Mouse (Mus musculus) embryonic facial prominence, embryonic 11.5 days (tissue): Measurements from ENCODE around the gene Afg1l. TPM values are rescaled to one million over a fixed set of nuclear protein-coding genes. Genes with fewer than 3 reads are reported as not detected.

Experiments
- ATAC-seq: fragments of 200-750 bp; cut with Nextera tagmentation; replicated peaks from 2 replicates; pipeline ENCODE4 v1.8.0; 2017; ENCODE audit warnings: low read depth; ENCODE audit not compliant: insufficient number of reproducible peaks, low FRiP score, low TSS enrichment
- DNase-seq: peaks from one replicate; pipeline ENCODE4 v3.0.0-alpha.2; 2015; ENCODE audit warnings: low spot score
- H3K27ac ChIP-seq: fragments of 300-500 bp; sonication (generic); replicated peaks from 2 replicates; pipeline ENCODE4 v1.5.1; 2014; ENCODE audit warnings: mild to moderate bottlenecking, low read depth, low read length, control low read depth
- H3K27me3 ChIP-seq: fragments of 300-500 bp; sonication (generic); 2 replicates; pipeline ENCODE4 v1.6.1; 2014; ENCODE audit warnings: mild to moderate bottlenecking, low read length, moderate library complexity, mixed read lengths; ENCODE audit not compliant: control insufficient read depth, insufficient read depth
- H3K36me3 ChIP-seq: fragments of 300-500 bp; sonication (generic); replicated peaks from 2 replicates; pipeline ENCODE4 v1.6.1; 2014; ENCODE audit warnings: low read depth, mild to moderate bottlenecking, low read length, moderate library complexity, mixed read lengths; ENCODE audit not compliant: control insufficient read depth, insufficient read depth
- H3K4me1 ChIP-seq: fragments of 300-500 bp; sonication (generic); 2 replicates; pipeline ENCODE4 v1.6.1; 2014; ENCODE audit warnings: low read length, mixed read lengths; ENCODE audit not compliant: control insufficient read depth, insufficient read depth
- H3K4me2 ChIP-seq: fragments of 300-500 bp; sonication (generic); 2 replicates; pipeline ENCODE4 v1.6.1; 2014; ENCODE audit warnings: low read depth, mild to moderate bottlenecking, control low read depth, low read length, moderate library complexity
- H3K4me3 ChIP-seq: fragments of 300-500 bp; sonication (generic); 2 replicates; pipeline ENCODE4 v1.5.1; 2014; ENCODE audit warnings: low read depth, low read length, control low read depth
- H3K9ac ChIP-seq: fragments of 300-500 bp; sonication (generic); replicated peaks from 2 replicates; pipeline ENCODE4 v1.6.1; 2014; ENCODE audit warnings: mild to moderate bottlenecking, control low read depth, low read length
- H3K9me3 ChIP-seq: fragments of 300-500 bp; sonication (generic); replicated peaks from 2 replicates; pipeline ENCODE4 v1.6.1; 2016; ENCODE audit warnings: mild to moderate bottlenecking, low read length, inconsistent platforms, mixed read lengths; ENCODE audit not compliant: control insufficient read depth
- whole genome bisulfite sequencing: fragments of 180-500 bp; shearing (Covaris S2); extraction: QIAGEN DNeasy Blood & Tissue Kit; methylation state at CpG from one replicate; pipeline ENCODE4 v1.1.7; 2014; 5-methylcytosine and 5-hydroxymethylcytosine counted together
- polyA plus RNA-seq: library from polyadenylated mRNA; unstranded; fragments of >200 nt; fragmentation: Nextera tagmentation; extraction: Ambion mirVana; gene quantifications from 2 replicates; pipeline ENCODE4 v1.2.1, GENCODE M21; 2014

Afg1l gene
- polyA plus RNA-seq, 1 experiment from 2014 or later, result 6.2 TPM

DNA sequence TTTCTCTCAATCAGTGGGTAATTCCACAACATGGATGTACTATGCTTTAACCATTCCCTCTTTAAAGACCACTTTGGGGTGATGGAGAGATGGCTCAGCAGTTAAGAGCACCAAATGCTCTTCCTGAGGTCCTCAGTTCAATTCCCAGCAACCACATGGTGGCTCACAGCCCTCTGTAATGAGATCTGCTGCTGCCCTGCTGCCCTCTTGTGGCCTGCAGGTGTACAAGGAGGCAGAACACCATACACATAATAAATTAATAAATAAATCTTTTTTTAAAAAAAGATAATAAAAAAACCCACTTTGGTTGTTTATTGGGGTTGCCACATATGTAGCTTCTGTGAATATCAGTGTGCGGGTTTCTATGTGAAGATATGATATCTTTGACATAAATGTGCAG lies 180.4 kb downstream of the Afg1l start:
- ATAC-seq, result no peak
- H3K27ac ChIP-seq, result no peak overlapping the region
- H3K9me3 ChIP-seq, result no peaks in the 10 kb centered on the region
- no peak overlapping the region for H3K9ac ChIP-seq
- no peak overlapping the region for H3K4me2 ChIP-seq
- DNase-seq, result no peak
- 75% methylated on average over 1 of the region's 1 CpGs for WGBS
- H3K27me3 ChIP-seq, result no peaks in the 10 kb centered on the region
- no peaks in the 10 kb centered on the region for H3K36me3 ChIP-seq
- no peak overlapping the region for H3K4me3 ChIP-seq
- no peaks in the 10 kb centered on the region for H3K4me1 ChIP-seq

DNA sequence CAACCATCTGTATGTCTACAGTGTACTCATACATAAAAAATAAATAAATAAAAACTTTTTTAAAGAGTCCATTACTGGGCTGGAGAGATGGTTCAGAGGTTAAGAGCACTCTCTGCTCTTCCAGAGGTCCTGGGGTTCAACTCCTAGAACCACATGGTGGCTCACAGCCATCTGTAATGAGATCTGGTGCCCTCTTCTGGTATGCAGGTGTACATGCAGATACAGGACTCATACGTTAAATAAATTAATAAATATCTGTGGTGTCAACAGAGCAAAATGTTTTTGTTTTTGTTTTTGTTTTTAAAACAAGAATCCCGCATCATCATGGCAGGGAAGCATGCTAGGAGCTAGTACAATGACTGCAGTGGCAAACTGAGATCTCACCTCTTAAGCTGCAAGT lies 181.3 kb downstream of the Afg1l start:
- H3K4me3 ChIP-seq, result no peak overlapping the region
- no peaks in the 10 kb centered on the region for H3K27me3 ChIP-seq
- H3K4me1 ChIP-seq, result no peaks in the 10 kb centered on the region
- H3K4me2 ChIP-seq, result no peak overlapping the region
- no peak for ATAC-seq
- H3K36me3 ChIP-seq, result no peaks in the 10 kb centered on the region
- WGBS, result 82% methylated on average over 2 of the region's 2 CpGs
- no peak overlapping the region for H3K27ac ChIP-seq
- H3K9me3 ChIP-seq, result no peaks in the 10 kb centered on the region
- H3K9ac ChIP-seq, result no peak overlapping the region
- DNase-seq, result no peak

DNA sequence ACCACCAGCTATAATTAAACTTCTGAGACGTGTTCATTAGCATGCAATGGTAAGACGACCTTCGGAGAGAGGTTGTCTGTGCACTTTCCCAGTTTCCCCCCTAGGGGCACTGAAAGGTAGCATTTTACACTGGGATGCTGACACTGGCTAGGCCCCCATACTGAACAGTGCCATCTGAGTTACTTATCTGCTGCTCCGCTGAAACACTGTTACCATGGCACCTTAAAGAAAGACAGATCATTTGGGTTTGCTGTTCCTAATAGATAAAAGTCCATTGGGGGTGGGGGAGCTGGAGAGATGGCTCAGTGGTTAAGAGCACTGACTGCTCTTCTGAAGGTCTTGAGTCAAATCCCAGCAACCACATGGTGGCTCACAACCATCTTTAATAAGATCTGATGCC lies 181.8 kb downstream of the Afg1l start:
- Histone ChIP-seq H3K36me3 (no peaks in the 10 kb centered on the region), H3K27ac (no peak overlapping the region), H3K4me2 (no peak overlapping the region), H3K27me3 (no peaks in the 10 kb centered on the region), H3K9ac (no peak overlapping the region), H3K9me3 (no peaks in the 10 kb centered on the region), H3K4me1 (no peaks in the 10 kb centered on the region), H3K4me3 (no peak overlapping the region)
- WGBS, result 44% methylated on average over 4 of the region's 4 CpGs
- no peak for ATAC-seq
- no peak for DNase-seq

DNA sequence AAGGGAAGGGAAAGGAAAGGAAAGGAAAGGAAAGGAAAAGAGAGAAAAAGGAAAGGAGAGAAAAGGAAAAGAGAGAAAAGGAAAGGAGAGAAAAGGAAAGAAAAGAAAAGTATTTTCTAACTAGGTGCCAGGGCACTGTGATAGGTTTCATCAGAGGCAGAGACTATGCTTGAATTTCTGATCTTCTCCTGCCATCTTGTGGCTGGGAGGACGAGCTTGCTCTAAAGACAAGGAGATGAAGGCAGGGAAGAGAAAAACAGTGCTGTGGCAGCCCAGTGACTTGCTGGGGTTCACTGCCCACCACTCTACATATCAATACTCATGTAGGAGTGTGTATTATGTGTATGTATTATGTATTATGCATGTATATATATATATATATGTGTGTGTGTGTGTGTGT lies 183.3 kb downstream of the Afg1l start:
- 0% methylated on average over 1 of the region's 1 CpGs for WGBS

DNA sequence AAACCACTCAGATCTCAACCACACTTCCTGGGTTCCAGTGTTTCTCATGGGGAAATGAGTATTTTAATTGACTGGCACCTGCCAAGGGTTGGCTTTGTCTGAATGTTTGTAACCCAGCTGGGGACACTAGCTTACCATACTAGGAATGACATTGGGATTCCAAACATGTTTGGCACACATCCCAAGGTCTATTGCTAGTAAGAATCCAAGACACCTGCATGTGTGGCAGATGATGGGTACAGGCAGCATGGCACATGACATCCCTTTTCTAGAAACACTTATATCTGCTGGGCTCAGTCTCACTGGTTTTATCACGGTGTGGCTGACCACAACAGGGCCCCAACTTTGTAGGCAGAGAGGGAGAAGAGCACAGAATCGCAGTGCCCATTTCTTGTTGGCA lies 184.0 kb downstream of the Afg1l start:
- Histone ChIP-seq H3K27ac (no peak overlapping the region), H3K9ac (no peak overlapping the region), H3K4me2 (no peak overlapping the region), H3K4me1 (no peaks in the 10 kb centered on the region), H3K4me3 (no peak overlapping the region), H3K27me3 (no peaks in the 10 kb centered on the region), H3K9me3 (no peaks in the 10 kb centered on the region), H3K36me3 (no peaks in the 10 kb centered on the region)
- WGBS, result 66% methylated on average over 2 of the region's 2 CpGs
- DNase-seq (no peak), ATAC-seq (no peak)

More for the DNA sequence above, 183.3 kb downstream of the Afg1l start:
- Histone ChIP-seq H3K27ac (no peak overlapping the region), H3K9me3 (no peaks in the 10 kb centered on the region), H3K4me2 (no peak overlapping the region), H3K36me3 (no peaks in the 10 kb centered on the region), H3K27me3 (no peaks in the 10 kb centered on the region), H3K9ac (no peak overlapping the region), H3K4me1 (no peaks in the 10 kb centered on the region), H3K4me3 (no peak overlapping the region)
- ATAC-seq, result no peak
- peak; percentile 69 for DNase-seq

DNA sequence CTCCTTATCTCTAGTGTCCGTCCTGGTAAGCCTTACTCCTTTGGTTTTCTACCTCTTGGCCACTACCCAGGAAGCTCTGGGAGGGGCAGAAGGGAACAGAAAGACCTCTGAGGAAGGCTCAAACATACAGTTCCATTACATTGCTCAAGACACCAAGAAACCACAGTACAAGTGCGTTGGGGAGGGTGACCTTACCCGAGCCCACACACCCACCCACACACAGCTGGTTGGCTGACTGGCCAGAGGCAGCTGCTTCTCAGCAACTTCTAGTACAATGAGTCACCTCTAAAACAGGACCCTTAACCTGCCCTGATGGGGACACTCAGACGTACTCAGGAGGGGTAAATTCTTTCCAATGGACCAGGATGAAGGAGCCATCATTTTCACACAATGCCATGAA lies 184.5 kb downstream of the Afg1l start:
- H3K9ac ChIP-seq, result no peak overlapping the region
- 68% methylated on average over 4 of the region's 4 CpGs for WGBS
- no peaks in the 10 kb centered on the region for H3K9me3 ChIP-seq
- DNase-seq (no peak), ATAC-seq (no peak)
- H3K27me3 ChIP-seq, result no peaks in the 10 kb centered on the region
- no peaks in the 10 kb centered on the region for H3K36me3 ChIP-seq
- H3K4me3 ChIP-seq, result no peak overlapping the region
- no peak overlapping the region for H3K4me2 ChIP-seq
- H3K4me1 ChIP-seq, result no peaks in the 10 kb centered on the region
- no peak overlapping the region for H3K27ac ChIP-seq

DNA sequence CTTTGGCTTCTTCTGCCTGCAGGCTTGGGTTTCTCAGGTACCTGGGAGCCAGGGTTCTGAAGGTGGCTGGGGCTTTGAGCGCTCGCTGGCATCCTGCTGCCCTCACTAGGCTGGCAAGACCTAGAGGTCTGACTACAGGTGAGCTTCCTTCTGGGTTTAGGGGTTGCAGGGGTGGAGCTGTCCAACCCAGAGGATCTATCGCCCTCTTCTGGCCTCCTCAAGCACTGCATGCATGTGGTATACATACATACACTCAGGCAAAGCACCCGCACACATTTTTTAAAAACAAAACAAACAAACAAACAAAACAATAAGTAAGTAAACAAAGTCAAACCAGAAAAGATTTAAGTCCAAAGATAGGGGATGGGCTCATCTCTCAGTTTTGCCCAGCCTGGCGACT lies 187.0 kb downstream of the Afg1l start:
- ATAC-seq, result no peak
- no peak overlapping the region for H3K27ac ChIP-seq

DNA sequence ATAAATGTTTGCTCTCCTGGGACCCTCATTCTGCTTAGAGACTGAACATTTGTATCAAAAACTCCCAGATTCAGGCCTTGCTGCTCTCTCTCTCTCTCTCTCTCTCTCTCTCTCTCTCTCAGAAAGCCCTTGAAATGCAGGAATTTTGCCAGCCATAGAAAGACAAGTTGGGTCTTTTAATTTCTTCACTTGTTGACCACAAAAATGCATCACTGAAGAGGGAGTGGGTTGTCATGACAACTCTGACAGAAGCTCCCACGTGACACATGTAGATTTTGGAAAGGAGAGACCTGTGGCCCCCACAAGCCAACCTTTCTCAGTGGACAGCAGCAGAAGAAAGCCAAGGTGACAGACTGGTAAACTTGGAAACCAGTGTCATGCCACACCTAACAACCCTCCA lies 190.7 kb downstream of the Afg1l start:
- H3K4me3 ChIP-seq, result no peak overlapping the region
- no peak overlapping the region for H3K9ac ChIP-seq
- 65% methylated on average over 1 of the region's 1 CpGs for WGBS
- no peaks in the 10 kb centered on the region for H3K4me1 ChIP-seq
- H3K27me3 ChIP-seq, result no peaks in the 10 kb centered on the region
- H3K36me3 ChIP-seq, result no peaks in the 10 kb centered on the region
- H3K9me3 ChIP-seq, result no peaks in the 10 kb centered on the region
- H3K4me2 ChIP-seq, result no peak overlapping the region
- no peak for DNase-seq
- no peak for ATAC-seq
- no peak overlapping the region for H3K27ac ChIP-seq

More for the DNA sequence above, 187.0 kb downstream of the Afg1l start:
- Histone ChIP-seq H3K9me3 (no peaks in the 10 kb centered on the region), H3K4me2 (no peak overlapping the region), H3K4me1 (no peaks in the 10 kb centered on the region), H3K36me3 (no peaks in the 10 kb centered on the region), H3K9ac (no peak overlapping the region), H3K4me3 (no peak overlapping the region), H3K27me3 (no peaks in the 10 kb centered on the region)
- peak; percentile 68 for DNase-seq
- WGBS, result 57% methylated on average over 5 of the region's 5 CpGs
